Mouse (Mus musculus): Measurements from ENCODE around the gene Golm1.

DNA sequence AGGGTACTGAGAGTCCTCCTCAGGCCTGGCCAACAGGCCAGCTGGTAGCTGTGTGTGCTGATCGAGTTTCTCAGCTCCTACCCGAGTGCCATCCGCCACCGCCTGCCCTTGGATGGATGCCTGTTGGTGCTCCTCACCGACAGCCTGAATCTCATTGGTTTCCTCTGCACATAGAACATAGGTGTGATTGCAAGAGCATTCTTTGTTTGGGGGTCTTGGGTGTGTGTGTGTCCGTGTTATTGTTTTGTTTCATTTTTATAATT is 35.5 kb downstream of the Golm1 start:
- TF ChIP-seq POLR2A (IDR thresholded peaks at IDR 0.05; ENCODE audit: borderline replicate concordance, control insufficient read depth, low read depth, low read length) (no peak), CTCF (IDR thresholded peaks at IDR 0.05; ENCODE audit: control insufficient read depth, insufficient read depth, low read length) (no peak)
